Mouse (Mus musculus) myocyte (in vitro differentiated cells): ENCODE data around the gene Tex26. TPM values are rescaled to one million over a fixed set of nuclear protein-coding genes. Genes with fewer than 3 reads are reported as not detected.

ENCODE experiments used
- H3K27me3 ChIP-seq: one replicate; pipeline ENCODE4 v1.6.1; 2011; ENCODE audit not compliant: control insufficient read depth, insufficient read depth, insufficient read length
- H3K36me3 ChIP-seq: one replicate; pipeline ENCODE4 v1.6.1; 2011; ENCODE audit not compliant: control insufficient read depth, insufficient read depth
- H3K4me2 ChIP-seq: one replicate; pipeline ENCODE4 v1.6.1; 2011; ENCODE audit warnings: low read depth, control low read depth
- H3K4me3 ChIP-seq: one replicate; pipeline ENCODE4 v1.5.1; 2011; ENCODE audit warnings: mild to moderate bottlenecking, control low read depth, moderate library complexity
- H3K79me2 ChIP-seq: one replicate; pipeline ENCODE4 v1.6.1; 2011; ENCODE audit not compliant: control insufficient read depth, insufficient read depth
- H3ac ChIP-seq: one replicate; pipeline ENCODE4 v1.6.1; 2011; ENCODE audit not compliant: control insufficient read depth, insufficient read length
- CEBPB ChIP-seq: IDR thresholded peaks from 2 replicates; pipeline ENCODE4 v1.6.1; 2011; ENCODE audit warnings: mild to moderate bottlenecking, moderate library complexity; ENCODE audit not compliant: poor library complexity, insufficient read depth, severe bottlenecking
- E2F4 ChIP-seq: IDR thresholded peaks from one replicate; pipeline ENCODE4 v1.6.1; 2011; ENCODE audit warnings: mild to moderate bottlenecking, control low read depth, moderate library complexity; ENCODE audit not compliant: insufficient read depth
- MAX ChIP-seq: IDR thresholded peaks from one replicate; pipeline ENCODE4 v1.6.1; 2011; ENCODE audit warnings: low read depth, mild to moderate bottlenecking, control low read depth
- MYOD1 ChIP-seq, 3 experiments: IDR thresholded peaks; one replicate each; pipeline ENCODE4 v1.6.1; 2011; ENCODE audit warnings: control low read depth in 2 of 3, low read depth in 2 of 3, mild to moderate bottlenecking in 2 of 3, moderate library complexity in 1 of 3; ENCODE audit not compliant: insufficient read length in 2 of 3, control insufficient read depth in 1 of 3
- MYOG ChIP-seq, 3 experiments: IDR thresholded peaks; one replicate each; pipeline ENCODE4 v1.6.1; 2011; ENCODE audit warnings: control low read depth in 2 of 3, low read depth in 2 of 3, mild to moderate bottlenecking in 2 of 3; ENCODE audit not compliant: insufficient read length in 2 of 3, control insufficient read depth in 1 of 3, insufficient read depth in 1 of 3
- POLR2A ChIP-seq: IDR thresholded peaks from one replicate; pipeline ENCODE4 v1.6.1; 2011; ENCODE audit warnings: low read depth, mild to moderate bottlenecking, control low read depth, moderate library complexity; ENCODE audit not compliant: insufficient read length
- POLR2AphosphoS2 ChIP-seq: IDR thresholded peaks from one replicate; pipeline ENCODE4 v1.6.1; 2011; ENCODE audit warnings: low read depth, control low read depth; ENCODE audit not compliant: insufficient read length
- REST ChIP-seq: IDR thresholded peaks from one replicate; pipeline ENCODE4 v1.6.1; 2011; ENCODE audit warnings: mild to moderate bottlenecking, control low read depth, moderate library complexity; ENCODE audit not compliant: insufficient read depth, insufficient read length
- SRF ChIP-seq: IDR thresholded peaks from one replicate; pipeline ENCODE4 v1.6.1; 2011; ENCODE audit warnings: low read depth; ENCODE audit not compliant: control insufficient read depth, insufficient read length
- TCF12 ChIP-seq: IDR thresholded peaks from one replicate; pipeline ENCODE4 v1.6.1; 2011; ENCODE audit warnings: mild to moderate bottlenecking, control low read depth; ENCODE audit not compliant: poor library complexity, insufficient read depth, severe bottlenecking
- TCF3 ChIP-seq: IDR thresholded peaks from one replicate; pipeline ENCODE4 v1.6.1; 2011; ENCODE audit warnings: low read depth, control low read depth; ENCODE audit not compliant: insufficient read length
- USF1 ChIP-seq: IDR thresholded peaks from one replicate; pipeline ENCODE4 v1.6.1; 2011; ENCODE audit warnings: low read depth, mild to moderate bottlenecking, control low read depth, moderate library complexity
- polyA plus RNA-seq: library from polyadenylated mRNA; unstranded; fragments of >200 nt; fragmentation: generic; extraction: Trizol; gene quantifications from one replicate; pipeline ENCODE4 v1.2.1, GENCODE M21; 2012; ENCODE audit warnings: missing spikeins

Gene Tex26
- polyA plus RNA-seq, 1 experiment = 0.56 TPM

DNA sequence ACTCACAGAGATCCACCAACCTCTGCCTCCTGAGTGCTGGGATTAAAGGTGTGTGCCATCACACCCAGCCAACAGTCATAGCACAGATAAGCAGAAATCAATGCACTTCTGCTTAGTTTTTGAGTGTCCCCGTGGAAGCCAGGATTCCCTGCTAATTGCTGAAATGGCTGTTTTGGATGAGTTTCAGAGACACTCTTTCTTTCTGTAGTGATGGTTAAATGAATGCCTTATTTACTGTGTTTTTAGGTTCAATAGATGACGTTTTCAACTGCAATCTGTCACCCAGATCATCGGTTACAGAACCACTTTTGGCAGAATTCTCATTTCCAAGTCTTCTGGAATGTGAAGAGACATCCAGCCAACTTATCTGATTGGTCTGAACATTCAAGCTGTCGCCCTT is 9.9 kb upstream of the Tex26 start:
- H3K27me3 ChIP-seq = no peaks in the 10 kb centered on the region
- no peaks in the 10 kb centered on the region for H3K79me2 ChIP-seq
- no peak overlapping the region for H3K4me2 ChIP-seq
- H3K4me3 ChIP-seq = no peak overlapping the region
- no peak for TF ChIP-seq POLR2A
- no peak for TF ChIP-seq E2F4
- no peak for TF ChIP-seq USF1
- TF ChIP-seq MAX = no peak
- no peak for TF ChIP-seq MYOD1 (IDR thresholded peaks at IDR 0.05; ENCODE audit: control insufficient read depth in 1 of 3, insufficient read length in 2 of 3, low read depth in 2 of 3)
- H3ac ChIP-seq = no peak overlapping the region
- no peaks in the 10 kb centered on the region for H3K36me3 ChIP-seq

DNA sequence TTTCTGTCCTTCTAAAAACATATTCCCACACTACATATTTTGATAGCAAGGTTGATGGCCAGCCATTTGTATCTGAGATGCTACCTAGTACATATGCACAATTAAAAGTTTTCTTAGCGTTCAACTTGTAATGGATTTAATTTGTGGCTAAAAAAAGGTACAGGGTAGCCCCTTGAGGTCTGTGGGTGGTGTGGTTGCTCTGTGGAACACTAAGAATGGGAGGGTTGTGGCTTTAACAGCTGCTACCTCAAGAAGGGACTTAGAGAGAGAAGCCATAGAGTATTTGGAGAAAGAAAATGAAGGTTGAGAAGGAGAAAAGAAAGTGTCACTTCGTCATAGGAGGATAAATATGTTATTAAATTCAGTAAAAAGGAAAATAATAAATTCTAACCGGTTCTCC is 8.5 kb upstream of the Tex26 start:
- H3K27me3 ChIP-seq = no peaks in the 10 kb centered on the region
- H3K36me3 ChIP-seq = no peaks in the 10 kb centered on the region
- no peak overlapping the region for H3K4me3 ChIP-seq
- no peak overlapping the region for H3K4me2 ChIP-seq
- TF ChIP-seq TCF3 (no peak), MYOG (IDR thresholded peaks at IDR 0.05; ENCODE audit: control insufficient read depth in 1 of 3, insufficient read depth in 1 of 3, insufficient read length in 2 of 3, low read depth in 2 of 3) (peak in 2 of 3 experiments; percentile 33 to 55), SRF (no peak), POLR2AphosphoS2 (no peak), E2F4 (no peak), MYOD1 (IDR thresholded peaks at IDR 0.05; ENCODE audit: control insufficient read depth in 1 of 3, insufficient read length in 2 of 3, low read depth in 2 of 3) (peak in 1 of 3 experiments; percentile 7), CEBPB (no peak), REST (no peak), POLR2A (no peak), TCF12 (peak; percentile 15), USF1 (no peak), MAX (no peak)
- no peak overlapping the region for H3ac ChIP-seq
- H3K79me2 ChIP-seq = no peaks in the 10 kb centered on the region

DNA sequence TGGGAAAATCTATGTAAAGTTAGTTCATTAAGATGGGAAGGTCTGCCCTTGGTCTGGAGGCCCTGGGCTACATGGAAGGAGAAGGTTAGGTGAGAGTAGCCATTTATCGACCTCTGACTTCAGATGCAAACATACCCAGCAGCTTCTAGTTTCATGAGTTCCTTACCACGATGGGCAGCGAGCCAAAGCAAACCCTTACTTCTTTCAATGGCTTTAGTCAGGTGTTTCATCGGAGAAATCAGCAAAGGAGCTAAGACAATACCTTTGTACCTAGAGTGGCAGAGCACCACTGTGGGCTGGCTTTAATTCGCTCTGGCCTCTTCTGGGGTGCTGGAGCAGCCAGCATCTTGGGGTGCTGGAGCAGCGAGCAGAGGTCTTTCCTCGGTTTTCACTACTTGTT is 5.8 kb upstream of the Tex26 start:
- H3ac ChIP-seq = no peak overlapping the region
- no peaks in the 10 kb centered on the region for H3K27me3 ChIP-seq
- TF ChIP-seq TCF12 (no peak), MAX (no peak), REST (no peak), POLR2AphosphoS2 (no peak), MYOG (IDR thresholded peaks at IDR 0.05; ENCODE audit: control insufficient read depth in 1 of 3, insufficient read depth in 1 of 3, insufficient read length in 2 of 3, low read depth in 2 of 3) (no peak), POLR2A (no peak), E2F4 (no peak)
- H3K4me2 ChIP-seq = no peak overlapping the region
- no peak overlapping the region for H3K4me3 ChIP-seq
- no peaks in the 10 kb centered on the region for H3K79me2 ChIP-seq
- H3K36me3 ChIP-seq = no peaks in the 10 kb centered on the region

DNA sequence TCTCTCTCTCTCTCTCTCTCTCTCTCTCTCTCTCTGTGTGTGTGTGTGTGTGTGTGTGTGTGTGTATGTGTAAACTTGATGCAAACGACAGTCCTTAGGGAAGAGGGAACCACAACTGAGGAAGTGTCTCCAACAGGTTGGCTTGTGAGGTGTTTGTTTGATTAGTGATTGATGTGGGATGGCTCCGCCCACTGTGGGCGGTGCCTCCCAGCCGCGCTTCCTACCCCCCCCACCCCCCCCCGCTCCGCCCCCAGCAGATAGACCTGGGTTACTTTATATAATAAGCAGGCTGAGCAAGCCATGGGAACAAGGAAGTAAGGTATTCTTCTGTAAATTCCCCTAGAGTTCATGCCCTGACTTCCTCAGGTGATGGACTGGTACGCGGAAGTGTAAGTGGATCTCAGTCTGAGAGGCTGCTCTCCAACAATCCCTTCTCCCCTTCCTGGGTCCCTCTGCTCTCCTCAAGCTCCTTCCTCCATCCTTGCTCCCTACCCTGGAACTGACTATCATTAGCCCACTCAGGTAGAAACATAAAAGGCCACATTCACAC is 5.2 kb upstream of the Tex26 start:
- Histone ChIP-seq H3ac (no peak overlapping the region), H3K4me2 (no peak overlapping the region), H3K79me2 (no peaks in the 10 kb centered on the region), H3K36me3 (no peaks in the 10 kb centered on the region), H3K27me3 (no peaks in the 10 kb centered on the region), H3K4me3 (no peak overlapping the region)
- TF ChIP-seq POLR2AphosphoS2 (no peak), REST (no peak)

DNA sequence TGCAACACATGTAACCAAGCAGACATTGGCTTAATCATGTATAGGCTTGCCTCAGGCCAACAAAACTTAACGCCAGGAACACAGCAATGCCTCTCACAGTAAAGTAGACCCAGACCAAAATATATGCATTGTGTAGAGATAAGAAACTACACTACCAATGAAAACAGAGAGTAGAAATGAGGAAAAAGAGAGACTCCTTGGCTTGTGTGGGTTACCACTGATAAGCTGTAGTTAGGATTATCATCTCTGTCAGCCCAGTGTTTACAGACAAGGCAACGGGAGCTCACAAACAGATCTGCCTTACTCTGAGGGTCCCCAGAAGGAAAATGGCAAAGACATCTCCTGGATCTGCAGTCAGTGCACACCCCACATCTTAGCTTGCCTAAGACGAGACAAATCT is 2.9 kb upstream of the Tex26 start:
- H3K36me3 ChIP-seq = no peaks in the 10 kb centered on the region
- no peaks in the 10 kb centered on the region for H3K79me2 ChIP-seq
- H3K27me3 ChIP-seq = no peaks in the 10 kb centered on the region
- no peak overlapping the region for H3ac ChIP-seq
- H3K4me2 ChIP-seq = no peak overlapping the region
- no peak for TF ChIP-seq CEBPB
- TF ChIP-seq MYOG (IDR thresholded peaks at IDR 0.05; ENCODE audit: control insufficient read depth in 1 of 3, insufficient read depth in 1 of 3, insufficient read length in 2 of 3, low read depth in 2 of 3) = no peak
- no peak for TF ChIP-seq USF1
- no peak for TF ChIP-seq POLR2A
- TF ChIP-seq MAX = no peak
- no peak for TF ChIP-seq MYOD1 (IDR thresholded peaks at IDR 0.05; ENCODE audit: control insufficient read depth in 1 of 3, insufficient read length in 2 of 3, low read depth in 2 of 3)
- H3K4me3 ChIP-seq = no peak overlapping the region

DNA sequence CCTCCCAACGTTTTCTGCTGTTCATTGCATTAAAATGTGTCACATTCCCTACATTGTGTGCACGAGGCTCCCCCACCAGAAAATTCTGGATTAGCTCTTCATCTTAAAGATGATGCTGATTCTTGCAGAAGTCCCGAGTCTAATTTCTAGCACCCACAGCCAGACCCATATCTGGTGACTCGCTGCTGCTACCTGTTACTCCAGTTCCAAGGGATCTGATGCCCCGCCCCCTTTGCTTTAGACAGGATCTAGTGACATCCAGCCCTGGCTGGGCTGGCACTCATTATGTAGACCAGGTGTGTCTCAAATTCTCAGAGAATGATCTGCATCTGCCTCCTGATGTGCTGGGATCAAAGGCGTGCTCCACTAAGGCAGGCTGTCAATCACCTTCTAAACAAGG is 2.3 kb upstream of the Tex26 start:
- no peak for TF ChIP-seq MAX
- TF ChIP-seq POLR2A = no peak
- TF ChIP-seq TCF3 = no peak
- no peak for TF ChIP-seq MYOD1 (IDR thresholded peaks at IDR 0.05; ENCODE audit: control insufficient read depth in 1 of 3, insufficient read length in 2 of 3, low read depth in 2 of 3)
- no peak for TF ChIP-seq POLR2AphosphoS2
- no peak overlapping the region for H3K4me2 ChIP-seq
- H3K36me3 ChIP-seq = no peaks in the 10 kb centered on the region
- H3K79me2 ChIP-seq = no peaks in the 10 kb centered on the region
- H3K27me3 ChIP-seq = no peaks in the 10 kb centered on the region
- H3K4me3 ChIP-seq = no peak overlapping the region
- no peak overlapping the region for H3ac ChIP-seq
